Mouse (Mus musculus) lung, postnatal 4 days (tissue): Measurements from ENCODE around the gene Sstr1.

Experiments used
- DNase-seq, 2 experiments: peaks; one replicate each; pipeline ENCODE4 v3.0.0; 2021

Gene Sstr1

GRCm38 (mm10) chr12:58211163-58212071, at the start of gene Sstr1:
Gene Sstr1 (plus strand): TSS chr12:58211772.
- DNase-seq = no peak

DNA sequence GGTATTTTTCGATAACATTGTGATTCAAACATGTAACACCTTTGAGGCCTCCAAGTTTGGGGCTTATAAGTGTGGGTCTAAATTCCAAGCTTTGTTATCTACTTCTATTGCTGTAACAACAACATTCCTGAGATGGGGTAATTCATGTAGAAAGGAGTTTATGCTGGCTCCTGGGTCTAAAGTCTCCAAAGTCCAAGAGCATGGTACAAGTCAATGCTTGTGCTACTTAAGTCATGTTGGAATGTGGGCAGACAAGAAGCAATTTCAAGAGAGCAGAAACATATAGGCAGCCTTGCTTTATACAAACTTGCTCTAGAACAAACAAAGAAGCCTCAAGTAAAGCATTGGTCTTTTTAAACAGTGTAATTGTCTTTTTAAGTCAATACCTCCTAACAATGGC, 12.8 kb upstream of the Sstr1 start:
- DNase-seq = no peak

DNA sequence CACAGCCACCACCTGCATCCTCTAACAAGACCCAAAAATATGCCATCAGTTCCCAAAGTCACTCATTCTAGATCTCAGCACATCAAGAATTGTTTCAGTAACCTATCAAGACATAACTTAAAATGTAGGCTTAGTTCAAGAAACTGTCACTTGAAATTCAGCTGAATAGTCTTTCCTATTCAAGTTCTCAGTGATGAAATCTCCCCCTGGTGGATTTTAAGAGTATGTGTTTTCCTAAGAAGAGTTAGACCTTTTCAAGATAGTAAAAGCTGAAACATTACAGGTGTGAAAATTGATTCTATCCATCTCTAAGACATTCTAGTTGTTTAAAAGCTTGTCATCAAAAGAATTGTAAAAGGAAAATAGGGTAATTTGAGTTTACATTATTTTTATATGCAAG, 10.4 kb upstream of the Sstr1 start:
- no peak for DNase-seq

GRCm38 (mm10) chr12:58207956-58208355, 3.6 kb upstream of the Sstr1 start:
- no peak for DNase-seq

GRCm38 (mm10) chr12:58212261-58212923, 820 bp downstream of the Sstr1 start:
- DNase-seq = peak; percentile 6 to 28

DNA sequence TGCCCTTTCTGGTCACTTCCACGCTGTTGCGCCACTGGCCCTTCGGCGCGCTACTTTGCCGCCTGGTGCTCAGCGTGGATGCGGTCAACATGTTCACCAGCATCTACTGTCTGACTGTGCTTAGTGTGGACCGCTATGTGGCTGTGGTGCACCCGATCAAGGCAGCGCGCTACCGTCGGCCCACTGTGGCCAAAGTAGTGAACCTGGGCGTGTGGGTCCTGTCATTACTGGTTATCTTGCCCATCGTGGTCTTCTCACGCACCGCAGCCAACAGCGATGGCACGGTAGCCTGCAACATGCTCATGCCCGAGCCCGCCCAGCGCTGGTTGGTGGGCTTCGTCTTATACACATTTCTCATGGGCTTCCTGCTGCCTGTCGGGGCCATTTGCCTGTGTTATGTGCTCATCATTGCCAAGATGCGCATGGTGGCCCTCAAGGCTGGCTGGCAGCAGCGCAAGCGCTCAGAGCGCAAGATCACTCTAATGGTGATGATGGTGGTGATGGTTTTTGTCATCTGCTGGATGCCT, 1.4 kb downstream of the Sstr1 start:
- peak in 1 of 2 experiments; percentile 5 for DNase-seq

GRCm38 (mm10) chr12:58213451-58214288, 2.1 kb downstream of the Sstr1 start:
- peak; percentile 7 to 28 for DNase-seq

DNA sequence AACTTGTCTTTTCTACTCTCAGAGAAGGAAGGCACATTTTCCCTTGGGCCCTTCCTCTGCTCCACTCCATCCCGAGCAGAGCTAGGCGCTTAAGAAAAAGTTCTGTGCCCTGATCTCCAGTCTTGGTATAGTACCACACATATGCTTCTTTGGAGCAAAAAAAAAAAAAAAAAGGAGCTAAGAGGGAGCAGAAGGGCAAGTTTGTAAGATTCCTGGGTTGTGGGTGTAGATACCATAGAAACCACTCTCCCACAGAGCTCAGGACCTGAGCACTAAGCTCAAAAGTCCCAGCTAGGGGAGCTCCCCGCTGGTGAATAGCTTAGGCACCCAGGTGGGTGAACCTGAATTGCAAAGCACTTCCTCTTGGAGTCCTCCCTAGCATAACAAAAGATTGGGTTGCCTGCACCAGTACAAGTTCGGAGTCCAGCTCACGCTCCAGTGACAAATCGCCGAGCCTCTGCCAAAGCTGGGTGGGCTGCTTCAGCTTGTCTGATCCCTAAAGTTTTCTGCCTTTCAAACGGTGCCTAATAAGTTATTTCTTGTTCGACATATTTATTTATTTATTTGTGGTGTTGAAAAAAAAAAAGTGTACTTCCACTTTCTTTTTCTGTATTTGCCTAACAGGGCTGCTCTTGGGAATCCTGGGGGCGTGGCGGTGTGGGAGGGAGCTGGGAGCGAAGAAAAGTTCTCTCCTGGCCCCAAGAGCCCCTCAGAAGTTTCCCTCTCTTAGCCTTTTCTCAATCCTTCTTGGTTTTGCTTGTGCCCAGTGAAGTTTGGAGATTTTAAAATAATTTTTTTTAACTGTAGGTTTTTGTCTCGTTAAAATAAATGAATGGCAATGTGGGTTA, 2.9 kb downstream of the Sstr1 start:
- no peak for DNase-seq

GRCm38 (mm10) chr12:58216218-58216617, 4.6 kb downstream of the Sstr1 start:
- DNase-seq = no peak

DNA sequence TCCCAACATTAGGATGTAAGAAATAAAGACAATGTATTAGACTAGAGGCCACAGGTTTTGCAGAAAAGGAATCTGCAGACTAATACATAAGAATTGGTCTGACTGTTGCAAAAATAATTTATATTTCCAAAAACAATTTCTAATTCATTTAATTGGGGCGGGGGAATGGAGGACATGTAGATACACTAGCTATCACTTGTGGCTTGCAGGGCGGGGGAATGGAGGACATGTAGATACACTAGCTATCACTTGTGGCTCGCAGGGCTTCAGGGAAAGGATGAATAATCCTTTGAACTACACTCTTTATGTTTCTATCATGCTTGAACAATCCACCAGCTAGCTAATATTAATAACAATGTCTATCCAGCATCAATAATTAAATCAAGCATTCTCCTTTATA, 7.5 kb downstream of the Sstr1 start:
- DNase-seq = no peak

DNA sequence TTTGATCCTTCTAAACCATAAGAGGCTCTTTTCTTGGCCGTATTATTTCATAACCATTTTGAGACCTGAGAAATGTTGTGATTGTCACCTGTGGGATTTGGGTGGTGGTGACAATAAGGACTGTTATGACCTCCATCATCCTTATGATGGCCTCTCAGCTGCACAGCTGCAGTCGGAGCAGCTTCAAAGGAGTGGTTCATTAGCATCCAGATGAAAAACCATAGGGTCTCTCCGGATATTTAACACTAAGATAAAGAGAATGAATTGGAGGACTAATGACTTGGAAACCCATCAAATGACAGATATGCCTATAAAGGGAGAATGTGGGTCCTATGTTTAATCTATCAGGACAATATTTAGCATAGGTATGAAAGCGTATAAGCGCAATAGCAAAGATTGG, 14.1 kb downstream of the Sstr1 start:
- DNase-seq = no peak

DNA sequence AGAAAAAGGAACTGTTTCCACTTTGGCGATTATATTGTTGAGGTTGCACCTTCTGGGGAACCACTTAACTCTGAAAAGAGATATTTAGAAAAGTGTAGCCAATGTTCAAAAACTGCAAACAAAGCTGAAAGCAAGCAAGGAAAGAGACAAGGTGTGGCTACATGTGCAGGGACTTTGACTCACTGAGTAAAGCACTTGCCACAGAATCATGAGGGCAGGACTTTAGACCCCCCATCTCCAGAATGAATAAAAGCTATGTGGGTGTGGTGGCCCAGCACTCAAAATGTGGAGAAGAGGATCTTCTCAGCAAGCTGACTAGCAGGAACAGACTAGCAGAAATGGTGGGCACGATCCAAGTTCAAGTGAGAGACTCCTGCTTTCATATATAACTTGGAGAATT, 20.9 kb downstream of the Sstr1 start:
- no peak for DNase-seq

GRCm38 (mm10) chr12:58251901-58252300, 40.3 kb downstream of the Sstr1 start:
- no peak for DNase-seq
